Mouse (Mus musculus) brain, embryonic 14.5 days (tissue): ENCODE measurements around the gene Dusp7.

Source experiments
- CTCF ChIP-seq: fragments of 200-500 bp; IDR thresholded peaks from 2 replicates; pipeline ENCODE4 v1.5.1; 2012; ENCODE audit warnings: inconsistent platforms, mild to moderate bottlenecking, moderate library complexity, borderline replicate concordance; ENCODE audit not compliant: insufficient read depth, insufficient read length; ENCODE audit errors: extremely low read depth
- POLR2A ChIP-seq: fragments of 200-500 bp; IDR thresholded peaks from 2 replicates; pipeline ENCODE4 v1.6.1; 2012; ENCODE audit warnings: mild to moderate bottlenecking, inconsistent platforms, borderline replicate concordance; ENCODE audit not compliant: poor library complexity, insufficient read depth, insufficient read length, severe bottlenecking; ENCODE audit errors: extremely low read depth

- TF ChIP-seq CTCF = no peak
- no peak for TF ChIP-seq POLR2A
Measured at GRCm38 (mm10) chr9:106402607-106403375, 34.4 kb downstream of the Dusp7 start.
